Mouse (Mus musculus) liver, embryonic 14.5 days (tissue): ENCODE results near the gene Tmsb15b2. TPM values are rescaled to one million over a fixed set of nuclear protein-coding genes. Genes with fewer than 3 reads are reported as not detected.
"Not testable (repeated sequence)": the region's sequence is repeated elsewhere in the genome, so short reads cannot be mapped to it uniquely, and the experiment has no call there.

Experiments used
- ATAC-seq: fragments of 200-750 bp; cut with Nextera tagmentation; 2 replicates; pipeline ENCODE4 v1.8.0; 2017; ENCODE audit warnings: moderate number of reproducible peaks, mild to moderate bottlenecking, moderate library complexity; ENCODE audit not compliant: insufficient read depth
- DNase-seq, 3 experiments: peaks; one replicate each; pipeline ENCODE4 v3.0.0-alpha.2; 2012 to 2013; ENCODE audit warnings: low read depth in 3 of 3, low spot score in 3 of 3
- H3K27ac ChIP-seq: fragments of 300-500 bp; sonication (generic); 2 replicates; pipeline ENCODE4 v1.5.1; 2014; ENCODE audit warnings: moderate library complexity, mild to moderate bottlenecking, control low read depth, inconsistent platforms
- H3K27me3 ChIP-seq: fragments of 300-500 bp; sonication (generic); 2 replicates; pipeline ENCODE4 v1.6.1; 2014; ENCODE audit warnings: mild to moderate bottlenecking, low read length, moderate library complexity; ENCODE audit not compliant: control insufficient read depth, insufficient read depth
- H3K36me3 ChIP-seq: fragments of 300-500 bp; sonication (generic); replicated peaks from 2 replicates; pipeline ENCODE4 v1.6.1; 2014; ENCODE audit warnings: low read depth; ENCODE audit not compliant: control insufficient read depth, insufficient read depth
- H3K4me1 ChIP-seq, 2 experiments: fragments of 200-500 bp in 1 of 2; fragments of 300-500 bp in 1 of 2; sonication (generic) in 1 of 2; replicated peaks; 2 replicates each; pipeline ENCODE4 v1.6.1; 2012 to 2014; ENCODE audit warnings: antibody characterized with exemption in 1 of 2, inconsistent platforms in 1 of 2, low read length in 1 of 2; ENCODE audit not compliant: control insufficient read depth in 2 of 2, insufficient read depth in 2 of 2
- H3K4me2 ChIP-seq: fragments of 300-500 bp; sonication (generic); 2 replicates; pipeline ENCODE4 v1.6.1; 2014; ENCODE audit warnings: low read depth, mild to moderate bottlenecking, control low read depth, moderate library complexity
- H3K4me3 ChIP-seq, 2 experiments: fragments of 200-500 bp in 1 of 2; fragments of 300-500 bp in 1 of 2; sonication (generic) in 1 of 2; 2 replicates each; pipeline ENCODE4 v1.5.1; 2012 to 2014; ENCODE audit warnings: low read depth in 2 of 2, low read length in 2 of 2, mild to moderate bottlenecking in 2 of 2, control low read depth in 1 of 2, inconsistent platforms in 1 of 2, moderate library complexity in 1 of 2; ENCODE audit not compliant: insufficient read depth in 1 of 2
- H3K9ac ChIP-seq: fragments of 300-500 bp; sonication (generic); replicated peaks from 2 replicates; pipeline ENCODE4 v1.6.1; 2014; ENCODE audit warnings: mild to moderate bottlenecking, control low read depth, moderate library complexity
- H3K9me3 ChIP-seq: fragments of 300-500 bp; sonication (generic); 2 replicates; pipeline ENCODE4 v1.6.1; 2016; ENCODE audit warnings: low read length, mixed read lengths; ENCODE audit not compliant: control insufficient read depth
- CTCF ChIP-seq: IDR thresholded peaks from 2 replicates; pipeline ENCODE4 v1.5.1; 2016; ENCODE audit warnings: antibody characterized with exemption, low read depth, control low read depth
- EP300 ChIP-seq: IDR thresholded peaks from 2 replicates; pipeline ENCODE4 v1.6.1; 2016; ENCODE audit warnings: antibody characterized with exemption, low read depth
- WGBS: fragments of 180-500 bp; shearing (Covaris S2); extraction: QIAGEN DNeasy Blood & Tissue Kit; methylation state at CpG from one replicate; pipeline ENCODE4 v1.1.7; 2014; ENCODE audit not compliant: insufficient replicate concordance; 5-methylcytosine and 5-hydroxymethylcytosine counted together
- polyA plus RNA-seq, 2 experiments: library from polyadenylated mRNA; depleted of rRNA in 1 of 2; stranded (reverse) in 1 of 2; unstranded in 1 of 2; fragments of >200 nt; fragmentation: Nextera tagmentation in 1 of 2; extraction: Ambion mirVana in 1 of 2; gene quantifications; 2 replicates each; pipeline versions ENCODE4 v1.2.1 to v1.2.3; 2012 to 2014

Tmsb15b2 gene
- polyA plus RNA-seq (2012; rRNA removed) = 1.4 and 4.1 TPM in 2 replicates
- polyA plus RNA-seq (2014; fragmentation: Nextera tagmentation; extraction: Ambion mirVana) = 7.0 and 9.8 TPM in 2 replicates

- Histone ChIP-seq H3K4me3 (peak within 1 kb of the TSS in 1 of 2 experiments; percentile 25; a peak in 1 of 4 replicates), H3K4me2 (peak within 1 kb of the TSS; percentile 16)
- not testable (repeated sequence) for H3K9me3 ChIP-seq, H3K27ac ChIP-seq, H3K4me1 ChIP-seq, H3K36me3 ChIP-seq, DNase-seq, H3K9ac ChIP-seq, ATAC-seq, H3K27me3 ChIP-seq
- 70% methylated on average over 6 of the region's 6 CpGs for WGBS
Observed at GRCm38 (mm10) chrX:136975397-136975796, at the start of gene Tmsb15b2. Gene Tmsb15b2, minus strand, starts transcription at chrX:136975497.

GRCm38 (mm10) chrX:137019310-137019709, 44.0 kb upstream of the Tmsb15b2 start:
- Histone ChIP-seq H3K4me2 (no peak overlapping the region), H3K4me1 (no peaks in the 10 kb centered on the region), H3K9me3 (no peaks in the 10 kb centered on the region), H3K27ac (no peak overlapping the region), H3K36me3 (no peaks in the 10 kb centered on the region), H3K27me3 (no peaks in the 10 kb centered on the region), H3K9ac (no peak overlapping the region), H3K4me3 (no peak overlapping the region)
- 5% methylated on average over 1 of the region's 1 CpGs for WGBS
- ATAC-seq (peak; percentile 57; the same call in 1 of the 2 replicates), DNase-seq (peak; percentile 23 to 33 (median 29))
- TF ChIP-seq CTCF (peak; percentile 68), EP300 (no peak)

- Histone ChIP-seq H3K4me2 (no peak overlapping the region), H3K9me3 (no peaks in the 10 kb centered on the region), H3K4me3 (no peak overlapping the region), H3K4me1 (no peaks in the 10 kb centered on the region), H3K36me3 (no peaks in the 10 kb centered on the region), H3K27ac (no peak overlapping the region), H3K27me3 (no peaks in the 10 kb centered on the region), H3K9ac (no peak overlapping the region)
- ATAC-seq = no peak
- no peak for DNase-seq
- WGBS = 54% methylated on average over 1 of the region's 1 CpGs
- TF ChIP-seq CTCF (no peak), EP300 (no peak)
Observed at GRCm38 (mm10) chrX:137017668-137018067, 42.4 kb upstream of the Tmsb15b2 start.

GRCm38 (mm10) chrX:137015099-137015709, 39.9 kb upstream of the Tmsb15b2 start:
- Histone ChIP-seq H3K9me3 (no peaks in the 10 kb centered on the region), H3K4me3 (no peak overlapping the region), H3K27ac (no peak overlapping the region), H3K27me3 (no peaks in the 10 kb centered on the region), H3K4me2 (no peak overlapping the region), H3K4me1 (no peaks in the 10 kb centered on the region), H3K36me3 (no peaks in the 10 kb centered on the region), H3K9ac (no peak overlapping the region)
- TF ChIP-seq EP300 (no peak), CTCF (peak; percentile 50)
- ATAC-seq (no peak), DNase-seq (peak; percentile 17 to 20 (median 19))
- WGBS = 40% methylated on average over 6 of the region's 6 CpGs

- Histone ChIP-seq H3K9me3 (no peaks in the 10 kb centered on the region), H3K9ac (no peak overlapping the region), H3K36me3 (no peaks in the 10 kb centered on the region), H3K4me2 (no peak overlapping the region), H3K4me1 (no peaks in the 10 kb centered on the region), H3K27me3 (peaks cover 12% of the 10 kb centered on the region), H3K4me3 (no peak overlapping the region), H3K27ac (no peak overlapping the region)
- TF ChIP-seq CTCF (no peak), EP300 (no peak)
- 40% methylated on average over 2 of the region's 2 CpGs for WGBS
- no peak for DNase-seq
- no peak for ATAC-seq
Observed at GRCm38 (mm10) chrX:136996256-136996655, 21.0 kb upstream of the Tmsb15b2 start.
